Mouse (Mus musculus): ENCODE results near the gene Secisbp2l. TPM values are rescaled to one million over a fixed set of nuclear protein-coding genes. Genes with fewer than 3 reads are reported as not detected.

Secisbp2l gene
- polyA plus RNA-seq, 1 experiment from 2014 or later, result 29.9 TPM

DNA sequence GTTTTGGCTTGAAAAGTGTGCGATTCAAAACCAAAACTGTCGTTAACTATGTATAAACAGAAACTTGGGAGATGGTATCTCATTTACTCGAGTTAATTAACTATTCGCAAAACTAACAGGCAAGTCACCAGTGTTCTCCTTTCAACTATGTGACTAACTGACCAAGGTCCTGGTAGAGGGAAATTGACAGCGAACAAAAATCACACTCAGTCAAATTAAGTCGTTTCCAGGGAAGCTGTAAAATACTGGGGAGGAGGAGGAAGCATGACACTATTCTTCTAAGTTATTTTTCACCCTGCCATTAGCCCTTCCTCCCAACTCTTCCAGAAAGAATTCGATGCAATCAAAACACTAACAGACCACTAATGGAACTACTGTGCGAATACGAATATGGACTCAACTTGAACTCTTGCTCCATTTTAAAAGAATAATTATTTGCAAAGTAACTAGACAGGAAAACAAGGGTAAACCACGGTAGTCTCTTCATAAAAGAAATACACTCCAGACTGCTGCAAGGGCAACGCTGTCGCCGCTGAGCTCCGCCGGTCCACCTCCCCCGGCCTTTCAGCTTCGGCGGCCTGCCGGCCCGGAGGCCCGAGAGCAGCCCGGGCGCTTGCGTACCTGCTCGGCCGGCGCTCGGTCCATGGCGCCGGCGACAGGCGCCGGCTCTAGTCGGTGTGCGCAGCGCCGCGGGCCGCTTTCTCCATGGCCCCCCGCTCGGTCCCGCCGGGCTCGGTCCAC lies 522 bp downstream of the Secisbp2l start:
- Histone ChIP-seq H3K9ac (peak overlapping the region; percentile 96), H3K4me3 (peak overlapping the region; percentile 85), H3K4me1 (replicated peaks) (peaks cover 34% of the 10 kb centered on the region), H3K27ac (replicated peaks) (peak overlapping the region; percentile 88), H3K4me2 (peak overlapping the region; percentile 76), H3K27me3 (no peaks in the 10 kb centered on the region), H3K9me3 (no peaks in the 10 kb centered on the region), H3K36me3 (no peaks in the 10 kb centered on the region)
- ATAC-seq (ENCODE audit: low read depth), result peak; percentile 40
- WGBS, result 4% methylated on average over 44 of the region's 44 CpGs

DNA sequence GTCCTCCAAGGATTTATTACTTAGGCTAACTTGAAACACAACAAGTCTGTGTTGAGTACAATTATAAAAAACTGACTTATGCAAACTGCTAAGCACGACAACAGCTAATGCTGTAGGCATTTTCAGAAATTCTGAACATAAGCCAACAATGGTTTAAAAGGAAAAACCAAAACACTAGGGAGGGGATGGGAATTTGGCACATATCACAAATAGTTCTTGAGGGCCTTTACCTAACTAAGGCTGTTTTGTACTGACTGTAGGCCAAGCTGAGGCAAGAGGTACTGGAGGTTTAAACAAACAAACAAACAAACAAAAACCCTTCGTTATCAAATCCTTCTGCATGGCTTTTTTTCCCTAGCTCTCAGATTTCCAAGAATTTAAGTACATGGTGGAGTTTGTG lies 1.7 kb downstream of the Secisbp2l start:
- H3K27ac ChIP-seq (replicated peaks), result no peak overlapping the region
- no peaks in the 10 kb centered on the region for H3K9me3 ChIP-seq
- no peaks in the 10 kb centered on the region for H3K27me3 ChIP-seq
- 82% methylated on average over 2 of the region's 2 CpGs for WGBS
- peak overlapping the region; percentile 85 for H3K4me3 ChIP-seq
- peaks cover 34% of the 10 kb centered on the region for H3K4me1 ChIP-seq (replicated peaks)
- ATAC-seq (ENCODE audit: low read depth), result no peak
- H3K4me2 ChIP-seq, result peak overlapping the region; percentile 76
- no peaks in the 10 kb centered on the region for H3K36me3 ChIP-seq
- H3K9ac ChIP-seq, result peak overlapping the region; percentile 96

DNA sequence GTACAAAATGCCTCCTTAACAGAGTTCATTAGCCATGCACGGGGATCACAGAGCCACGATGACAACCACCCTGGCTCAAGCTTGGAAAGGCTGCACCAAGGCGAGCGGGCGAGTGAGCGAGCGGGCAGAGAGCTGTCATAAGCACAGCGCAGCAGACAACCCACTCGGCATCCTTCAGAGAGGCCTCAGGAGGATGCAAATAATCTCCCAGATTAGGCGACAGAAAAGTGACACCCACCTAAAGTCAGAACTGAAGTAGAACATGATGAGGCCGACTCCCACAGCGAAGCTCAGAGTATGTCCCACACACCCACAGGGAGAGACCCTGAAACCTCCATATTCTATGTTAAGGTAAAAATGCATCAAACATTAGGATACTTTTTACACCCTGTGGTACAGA lies 4.3 kb downstream of the Secisbp2l start:
- Histone ChIP-seq H3K9me3 (no peaks in the 10 kb centered on the region), H3K9ac (no peak overlapping the region), H3K36me3 (peaks cover 18% of the 10 kb centered on the region), H3K4me3 (no peak overlapping the region), H3K27me3 (no peaks in the 10 kb centered on the region), H3K4me1 (replicated peaks) (peaks cover 33% of the 10 kb centered on the region), H3K27ac (replicated peaks) (no peak overlapping the region), H3K4me2 (no peak overlapping the region)
- 92% methylated on average over 12 of the region's 12 CpGs for WGBS
- no peak for ATAC-seq (ENCODE audit: low read depth)

DNA sequence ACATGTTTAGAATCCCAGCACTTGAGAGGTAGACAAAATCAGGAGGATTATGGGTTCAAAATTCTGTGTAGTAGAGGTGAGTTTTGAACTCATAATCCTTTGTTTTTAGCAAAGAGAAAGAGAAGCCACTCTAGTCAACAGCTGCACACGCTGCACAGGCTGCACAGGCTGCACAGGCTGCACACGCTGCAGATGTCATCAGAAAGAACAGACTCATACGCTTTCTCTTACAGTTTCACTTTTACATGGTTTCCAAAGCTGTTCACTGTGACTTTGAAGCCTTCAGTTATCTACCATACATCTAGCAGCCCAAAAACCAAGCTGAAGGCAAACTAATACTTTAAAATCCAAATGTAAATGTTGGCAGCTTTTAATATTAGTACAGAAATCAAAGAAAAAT lies 5.7 kb downstream of the Secisbp2l start:
- Histone ChIP-seq H3K4me1 (replicated peaks) (peaks cover 27% of the 10 kb centered on the region), H3K27me3 (no peaks in the 10 kb centered on the region), H3K4me2 (no peak overlapping the region), H3K9me3 (no peaks in the 10 kb centered on the region), H3K9ac (no peak overlapping the region), H3K36me3 (peaks cover 26% of the 10 kb centered on the region), H3K4me3 (no peak overlapping the region), H3K27ac (replicated peaks) (no peak overlapping the region)
- WGBS, result 96% methylated on average over 3 of the region's 3 CpGs
- no peak for ATAC-seq (ENCODE audit: low read depth)

DNA sequence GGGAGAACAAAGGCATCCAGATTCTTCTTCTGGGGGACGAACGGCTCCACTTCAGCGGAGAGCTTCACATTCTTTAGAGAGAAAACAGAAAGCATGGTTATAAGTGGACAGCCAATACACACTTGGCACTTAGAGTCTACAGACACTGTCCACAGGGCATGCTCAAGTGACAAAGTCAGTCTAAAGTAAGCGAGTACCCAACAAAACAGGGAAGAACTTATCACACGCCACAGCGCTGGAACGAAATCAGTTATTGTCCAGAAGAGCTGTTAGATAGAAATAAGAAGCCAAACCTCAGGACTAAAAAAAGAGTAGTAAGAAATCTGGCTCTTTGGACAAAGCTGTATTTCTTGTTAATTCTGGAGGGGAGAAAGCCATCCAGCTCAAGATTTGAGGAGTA lies 7.0 kb downstream of the Secisbp2l start:
- Histone ChIP-seq H3K4me2 (no peak overlapping the region), H3K4me3 (no peak overlapping the region), H3K4me1 (replicated peaks) (peaks cover 14% of the 10 kb centered on the region), H3K27me3 (no peaks in the 10 kb centered on the region), H3K9me3 (no peaks in the 10 kb centered on the region), H3K36me3 (peaks cover 36% of the 10 kb centered on the region), H3K27ac (replicated peaks) (no peak overlapping the region), H3K9ac (no peak overlapping the region)
- 92% methylated on average over 7 of the region's 7 CpGs for WGBS
- no peak for ATAC-seq (ENCODE audit: low read depth)

DNA sequence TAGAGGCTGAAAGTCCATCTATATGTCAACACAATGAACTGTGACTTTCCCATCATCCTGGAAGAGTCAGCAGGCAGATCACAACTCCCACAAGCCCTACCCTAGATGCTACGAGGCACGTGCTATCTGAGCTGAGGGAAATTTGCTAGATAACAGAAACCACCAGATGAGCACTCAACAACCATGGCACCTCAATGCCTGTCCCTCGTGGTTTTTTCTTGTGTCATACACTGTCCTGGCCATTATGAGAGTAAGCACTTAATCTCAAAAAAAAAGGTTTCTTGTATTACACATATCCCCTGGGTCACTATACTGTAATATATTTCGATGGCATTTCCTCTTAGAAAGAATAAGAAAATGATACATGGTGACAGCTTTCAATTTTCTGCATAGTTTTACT lies 7.8 kb downstream of the Secisbp2l start:
- no peak for ATAC-seq (ENCODE audit: low read depth)
- H3K36me3 ChIP-seq, result peaks cover 44% of the 10 kb centered on the region
- 86% methylated on average over 4 of the region's 4 CpGs for WGBS

DNA sequence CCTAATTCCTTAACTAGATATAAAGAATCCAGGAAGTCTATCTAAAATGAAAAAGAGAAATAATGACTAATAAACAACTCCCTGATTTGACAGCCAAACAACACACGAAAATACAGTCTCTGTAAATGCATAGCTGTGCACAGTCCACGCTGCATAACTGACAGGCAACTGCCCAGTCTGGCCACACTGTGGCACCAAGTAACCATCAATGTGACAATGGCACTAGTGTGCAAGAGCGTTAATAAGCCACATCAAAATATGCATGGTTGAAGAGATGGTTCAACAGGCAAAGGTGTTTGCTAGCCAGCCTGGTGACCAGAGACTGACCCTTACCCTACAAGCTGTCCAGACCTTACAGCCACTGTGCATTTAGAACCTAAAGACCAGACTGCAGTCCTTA lies 17.6 kb downstream of the Secisbp2l start:
- Histone ChIP-seq H3K4me3 (no peak overlapping the region), H3K36me3 (peaks cover 87% of the 10 kb centered on the region), H3K9me3 (no peaks in the 10 kb centered on the region), H3K4me1 (replicated peaks) (no peaks in the 10 kb centered on the region), H3K27me3 (no peaks in the 10 kb centered on the region), H3K9ac (no peak overlapping the region), H3K27ac (replicated peaks) (no peak overlapping the region), H3K4me2 (no peak overlapping the region)
- ATAC-seq (ENCODE audit: low read depth), result no peak
- WGBS, result 87% methylated on average over 3 of the region's 3 CpGs

More for the DNA sequence above, 7.8 kb downstream of the Secisbp2l start:
- Histone ChIP-seq H3K27me3 (no peaks in the 10 kb centered on the region), H3K4me1 (replicated peaks) (0 out of 2 replicates have a peak, but pooled peaks cover 5% of the 10 kb centered on the region), H3K27ac (replicated peaks) (no peak overlapping the region), H3K4me2 (no peak overlapping the region), H3K4me3 (no peak overlapping the region), H3K9ac (no peak overlapping the region), H3K9me3 (no peaks in the 10 kb centered on the region)

DNA sequence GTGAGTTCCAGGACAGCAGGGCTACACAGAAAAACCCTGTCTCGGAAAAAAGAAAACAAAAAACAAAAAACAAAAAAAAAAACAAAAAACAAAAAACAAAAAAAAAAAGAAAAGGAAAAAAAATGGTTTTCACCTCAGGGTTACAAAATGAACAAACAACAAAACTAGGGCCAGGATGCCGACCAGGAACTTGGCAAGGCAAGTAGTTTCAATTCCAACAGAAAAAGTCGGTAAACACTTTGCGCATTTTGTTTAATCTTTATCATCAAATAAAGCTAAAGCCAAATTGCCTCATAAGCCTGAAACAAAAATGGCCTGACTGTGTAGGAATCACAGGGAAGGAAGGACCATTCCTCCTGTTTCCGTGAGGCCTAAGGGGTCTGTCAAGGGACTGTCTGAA lies 18.1 kb downstream of the Secisbp2l start:
- H3K36me3 ChIP-seq, result peaks cover 87% of the 10 kb centered on the region
- H3K27me3 ChIP-seq, result no peaks in the 10 kb centered on the region
- H3K9ac ChIP-seq, result no peak overlapping the region
- ATAC-seq (ENCODE audit: low read depth), result no peak
- no peaks in the 10 kb centered on the region for H3K9me3 ChIP-seq
- H3K27ac ChIP-seq (replicated peaks), result no peak overlapping the region
- H3K4me1 ChIP-seq (replicated peaks), result no peaks in the 10 kb centered on the region
- H3K4me2 ChIP-seq, result no peak overlapping the region
- no peak overlapping the region for H3K4me3 ChIP-seq
- 94% methylated on average over 5 of the region's 5 CpGs for WGBS

DNA sequence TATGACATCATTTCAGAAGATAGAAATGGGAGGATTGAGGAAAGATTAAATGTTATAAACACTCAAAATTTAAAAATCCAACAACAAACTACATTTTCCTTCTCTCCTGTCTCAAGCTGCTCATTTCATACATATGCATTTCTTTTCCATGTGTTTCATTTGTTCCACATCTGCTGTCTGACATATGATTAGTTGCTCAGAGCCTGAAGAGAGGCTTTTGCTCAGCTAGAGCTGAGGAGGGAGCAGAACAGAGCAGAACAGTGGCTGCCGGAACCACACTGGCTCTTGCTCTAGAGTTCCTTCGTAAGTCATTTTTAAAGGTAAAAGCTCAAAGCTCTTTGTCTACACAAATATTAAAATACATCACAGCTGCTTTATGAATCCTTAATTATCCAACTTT lies 33.3 kb downstream of the Secisbp2l start:
- H3K4me3 ChIP-seq, result no peak overlapping the region
- no peak overlapping the region for H3K4me2 ChIP-seq
- H3K9ac ChIP-seq, result no peak overlapping the region
- WGBS, result 86% methylated on average over 2 of the region's 2 CpGs
- no peaks in the 10 kb centered on the region for H3K4me1 ChIP-seq (replicated peaks)
- no peak for ATAC-seq (ENCODE audit: low read depth)
- no peak overlapping the region for H3K27ac ChIP-seq (replicated peaks)
- H3K27me3 ChIP-seq, result no peaks in the 10 kb centered on the region
- peaks cover 93% of the 10 kb centered on the region for H3K36me3 ChIP-seq
- no peaks in the 10 kb centered on the region for H3K9me3 ChIP-seq

DNA sequence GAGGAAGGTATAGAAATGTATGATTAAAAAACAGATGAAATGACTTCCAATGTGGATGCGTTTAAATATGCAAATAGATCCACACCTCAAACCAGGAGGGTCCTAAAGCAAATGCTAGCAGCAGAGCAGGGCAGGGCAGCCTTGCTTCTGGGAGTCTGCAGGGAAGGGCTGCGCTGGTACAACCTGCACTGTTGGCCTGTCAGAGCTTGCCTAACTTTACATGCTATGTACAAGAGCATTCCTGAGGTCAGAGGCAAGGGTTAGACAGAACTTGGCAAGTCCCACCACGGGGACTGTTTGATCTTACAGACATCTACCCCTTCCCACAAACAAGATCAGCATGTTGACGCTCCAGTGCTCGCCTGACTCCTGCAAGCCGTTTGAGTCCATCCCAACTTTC lies 43.3 kb downstream of the Secisbp2l start:
- Histone ChIP-seq H3K4me3 (no peak overlapping the region), H3K9me3 (no peaks in the 10 kb centered on the region), H3K9ac (no peak overlapping the region), H3K4me2 (no peak overlapping the region), H3K36me3 (peaks cover 59% of the 10 kb centered on the region), H3K4me1 (replicated peaks) (no peaks in the 10 kb centered on the region), H3K27me3 (no peaks in the 10 kb centered on the region), H3K27ac (replicated peaks) (no peak overlapping the region)
- no peak for ATAC-seq (ENCODE audit: low read depth)
- WGBS, result 86% methylated on average over 6 of the region's 6 CpGs

DNA sequence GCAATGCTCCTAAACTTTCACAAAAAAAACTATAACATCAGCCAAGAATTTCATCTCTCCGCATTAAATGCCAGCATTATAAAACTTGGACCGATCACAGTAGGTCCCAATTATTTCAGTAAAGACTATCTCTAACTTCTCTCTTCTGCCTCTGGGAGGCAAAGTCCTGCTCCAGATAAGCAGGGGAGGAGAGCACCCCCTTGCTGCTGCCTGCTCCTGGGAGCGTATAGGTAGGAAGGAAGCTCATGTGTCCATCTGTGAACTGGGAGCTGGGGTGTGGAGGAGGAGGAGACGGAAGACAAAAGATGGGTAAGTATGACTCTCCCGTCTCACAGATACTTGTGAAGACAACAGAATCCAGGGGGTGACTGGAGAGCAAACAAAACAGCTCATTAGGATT lies 44.0 kb downstream of the Secisbp2l start:
- Histone ChIP-seq H3K27me3 (no peaks in the 10 kb centered on the region), H3K27ac (replicated peaks) (no peak overlapping the region), H3K9me3 (no peaks in the 10 kb centered on the region), H3K36me3 (peaks cover 52% of the 10 kb centered on the region), H3K4me1 (replicated peaks) (no peaks in the 10 kb centered on the region), H3K9ac (no peak overlapping the region), H3K4me3 (no peak overlapping the region), H3K4me2 (no peak overlapping the region)
- WGBS, result 76% methylated on average over 5 of the region's 5 CpGs
- no peak for ATAC-seq (ENCODE audit: low read depth)

DNA sequence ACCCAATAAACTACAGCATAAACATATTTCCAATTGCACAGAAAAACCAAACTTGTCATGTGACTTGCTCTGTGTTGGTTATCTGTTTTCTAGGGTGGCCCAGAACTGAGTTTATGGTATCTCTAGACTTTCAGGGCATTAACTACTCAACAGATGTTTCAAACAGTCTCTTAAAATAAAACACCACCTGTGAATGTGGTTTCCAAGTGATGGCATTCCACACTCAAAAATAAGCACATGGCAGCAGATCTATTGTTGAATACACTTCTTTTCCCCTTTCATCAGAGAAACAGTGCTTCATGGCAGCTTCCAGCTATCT lies 46.7 kb downstream of the Secisbp2l start:
- H3K4me2 ChIP-seq, result no peak overlapping the region
- H3K27me3 ChIP-seq, result no peaks in the 10 kb centered on the region
- no peak overlapping the region for H3K27ac ChIP-seq (replicated peaks)
- no peak overlapping the region for H3K4me3 ChIP-seq
- H3K36me3 ChIP-seq, result peaks cover 25% of the 10 kb centered on the region
- no peak overlapping the region for H3K9ac ChIP-seq
- no peaks in the 10 kb centered on the region for H3K9me3 ChIP-seq
- ATAC-seq (ENCODE audit: low read depth), result no peak
- peaks cover 14% of the 10 kb centered on the region for H3K4me1 ChIP-seq (replicated peaks)

DNA sequence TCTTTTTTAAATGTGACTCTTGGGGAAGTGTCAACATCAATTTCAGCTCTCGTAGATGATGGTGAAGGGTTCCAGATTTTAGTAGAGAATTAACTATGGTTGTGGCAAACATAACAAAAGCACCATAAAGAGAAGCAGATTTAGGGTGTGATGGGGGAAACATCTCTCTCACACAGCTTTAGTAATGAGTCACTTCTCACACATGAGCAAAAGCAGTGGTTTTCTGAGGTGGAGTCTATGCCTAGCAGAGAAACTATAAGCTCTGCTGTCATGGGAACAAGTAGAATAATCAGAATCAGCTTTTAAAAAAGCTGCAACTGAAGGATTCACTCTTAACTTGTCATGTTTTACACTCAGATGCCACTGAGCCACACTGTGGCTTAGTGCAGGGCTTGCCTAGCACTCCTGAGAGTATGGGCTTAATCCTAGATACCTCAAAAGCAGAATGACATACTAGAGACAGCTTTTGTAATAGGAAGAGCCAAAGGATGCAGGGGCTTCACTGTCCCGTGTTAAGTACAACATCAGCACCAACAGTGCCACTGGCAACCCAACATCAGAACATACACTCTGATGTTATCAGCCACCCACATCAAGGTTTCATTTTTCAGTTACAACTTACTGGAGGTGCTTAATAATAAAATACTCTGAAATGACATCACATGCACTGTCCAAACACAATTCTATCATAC lies 47.2 kb downstream of the Secisbp2l start:
- H3K36me3 ChIP-seq, result peaks cover 22% of the 10 kb centered on the region
- WGBS, result 66% methylated on average over 2 of the region's 2 CpGs
- no peaks in the 10 kb centered on the region for H3K27me3 ChIP-seq

More for the DNA sequence above, 47.2 kb downstream of the Secisbp2l start:
- Histone ChIP-seq H3K4me3 (no peak overlapping the region), H3K27ac (replicated peaks) (no peak overlapping the region), H3K9ac (no peak overlapping the region), H3K9me3 (no peaks in the 10 kb centered on the region), H3K4me1 (replicated peaks) (peaks cover 14% of the 10 kb centered on the region), H3K4me2 (no peak overlapping the region)
- ATAC-seq (ENCODE audit: low read depth), result no peak
